Mouse (Mus musculus): ENCODE results near the gene Prl3d1.
"Not testable (repeated sequence)": the region's sequence is repeated elsewhere in the genome, so short reads cannot be mapped to it uniquely, and the experiment has no call there.

Gene Prl3d1

DNA sequence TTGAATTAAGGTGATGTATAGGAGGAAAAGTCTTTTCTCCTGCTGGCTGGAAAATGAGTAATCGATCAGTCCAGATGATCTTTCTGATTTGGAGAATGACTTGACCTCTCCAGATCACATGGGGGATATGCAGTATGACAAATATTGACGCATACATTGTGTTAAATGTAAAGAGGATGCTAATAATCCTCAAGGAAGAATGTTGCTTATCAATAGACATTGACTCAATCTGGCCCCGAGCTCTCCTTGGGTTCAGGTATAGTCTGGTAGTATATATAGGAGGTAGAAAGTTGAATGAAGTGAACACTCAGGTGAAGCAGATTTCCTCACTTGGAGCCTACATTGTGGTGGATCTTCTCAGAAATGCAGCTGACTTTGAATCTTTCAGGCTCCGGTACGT is at the start of gene Prl3d1:
TSS of gene Prl3d1 (plus strand) at position 301 of the 400 bp plus-strand sequence.
- not testable (repeated sequence) for DNase-seq (ENCODE audit: low spot score)

DNA sequence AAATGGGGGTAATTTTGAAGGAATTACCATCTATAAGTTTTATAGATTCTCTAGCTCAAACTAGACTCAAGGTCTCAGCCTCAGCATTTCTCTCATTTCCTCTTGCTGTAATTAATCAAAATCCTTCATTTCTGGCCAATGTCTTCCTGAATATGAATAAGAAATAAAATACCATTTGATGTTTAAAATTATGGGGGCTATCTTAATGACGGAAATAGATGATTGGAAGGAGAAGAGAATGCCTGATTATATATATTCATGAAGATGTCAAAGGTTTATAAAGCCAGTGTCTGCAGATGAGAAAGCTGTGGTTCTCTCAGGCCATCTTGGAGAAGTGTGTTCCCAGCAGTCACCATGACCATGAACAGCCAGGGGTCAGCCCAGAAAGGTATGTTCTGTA is 36.7 kb upstream of the Prl3d1 start, which contains the start of gene Prl:
TSS of gene Prl (plus strand) at position 301 of the 400 bp plus-strand sequence.
- no peak for DNase-seq (ENCODE audit: low spot score)

DNA sequence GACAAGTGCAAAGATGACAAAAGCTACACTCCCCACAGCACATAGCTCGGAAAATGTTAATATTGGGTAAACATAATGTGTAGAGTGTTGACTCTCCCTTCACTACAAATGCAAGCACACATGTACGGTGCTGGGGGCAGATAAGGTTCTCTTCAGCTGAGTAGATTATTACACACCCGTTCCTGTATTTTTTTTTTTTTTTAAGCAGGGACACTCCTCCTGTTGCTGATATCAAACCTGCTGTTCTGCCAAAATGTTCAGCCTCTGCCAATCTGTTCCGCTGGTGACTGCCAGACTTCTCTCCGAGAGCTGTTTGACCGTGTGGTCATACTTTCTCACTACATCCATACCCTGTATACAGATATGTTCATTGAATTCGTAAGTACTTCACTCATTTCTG is 34.8 kb upstream of the Prl3d1 start:
- DNase-seq (ENCODE audit: low spot score): no peak

DNA sequence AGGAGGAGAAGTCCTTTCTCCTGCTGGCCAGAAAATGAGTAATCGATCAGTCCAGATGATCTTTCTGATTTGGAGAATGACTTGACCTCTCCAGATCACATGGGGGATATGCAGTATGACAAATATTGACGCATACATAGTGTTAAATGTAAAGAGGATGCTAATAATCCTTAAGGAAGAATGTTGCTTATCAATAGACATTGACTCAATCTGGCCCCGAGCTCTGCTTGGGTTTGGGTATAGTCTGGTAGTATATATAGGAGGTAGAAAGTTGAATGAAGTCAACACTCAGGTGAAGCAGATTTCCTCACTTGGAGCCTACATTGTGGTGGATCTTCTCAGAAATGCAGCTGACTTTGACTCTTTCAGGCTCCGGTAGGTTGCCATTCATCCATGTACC is 27.4 kb downstream of the Prl3d1 start, which contains the start of gene Prl3d2:
TSS of gene Prl3d2 (plus strand) at position 301 of the 400 bp plus-strand sequence.
- DNase-seq (ENCODE audit: low spot score): not testable (repeated sequence)

DNA sequence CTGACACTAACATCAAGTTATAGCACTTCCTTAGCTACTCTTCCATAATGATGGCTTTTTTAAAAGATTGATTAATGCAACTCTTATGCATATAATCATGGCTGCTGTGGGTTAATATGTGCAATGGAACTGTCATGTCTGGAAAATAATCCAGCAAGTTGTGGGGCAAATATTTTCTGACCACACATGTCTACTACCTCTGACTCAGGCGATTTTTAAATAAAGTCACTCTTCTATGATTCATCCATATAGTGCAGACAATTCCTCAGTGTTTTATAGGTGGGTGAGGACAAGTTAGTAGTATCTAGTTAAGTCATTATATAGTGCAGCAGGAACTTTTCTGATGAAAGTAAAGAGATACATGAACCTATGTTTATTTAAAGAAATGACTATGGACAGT is 54.3 kb downstream of the Prl3d1 start:
- DNase-seq (ENCODE audit: low spot score): no peak

Data from urinary bladder, postnatal 25 days (tissue).